Mouse (Mus musculus) forebrain, postnatal 0 days (tissue): ENCODE data around the gene Eps8. TPM values are rescaled to one million over a fixed set of nuclear protein-coding genes. Genes with fewer than 3 reads are reported as not detected.

ENCODE experiments used
- ATAC-seq: fragments of 200-750 bp; cut with Nextera tagmentation; 2 replicates; pipeline ENCODE4 v1.8.0; 2017; ENCODE audit warnings: mild to moderate bottlenecking, moderate library complexity
- DNase-seq: peaks from one replicate; pipeline ENCODE4 v3.0.0-alpha.2; 2015
- H3K27ac ChIP-seq: fragments of 300-500 bp; sonication (generic); 2 replicates; pipeline ENCODE4 v1.5.1; 2014; ENCODE audit warnings: low read depth, mild to moderate bottlenecking, antibody characterized with exemption, low read length, moderate library complexity, mixed read lengths
- H3K27me3 ChIP-seq: fragments of 300-500 bp; sonication (generic); 2 replicates; pipeline ENCODE4 v1.6.1; 2014; ENCODE audit warnings: mild to moderate bottlenecking, low read length, mixed read lengths; ENCODE audit not compliant: insufficient read depth
- H3K36me3 ChIP-seq: fragments of 300-500 bp; sonication (generic); 2 replicates; pipeline ENCODE4 v1.6.1; 2014; ENCODE audit warnings: mild to moderate bottlenecking, moderate library complexity; ENCODE audit not compliant: insufficient read depth
- H3K4me1 ChIP-seq: fragments of 300-500 bp; sonication (generic); 2 replicates; pipeline ENCODE4 v1.6.1; 2014; ENCODE audit warnings: antibody characterized with exemption; ENCODE audit not compliant: insufficient read depth
- H3K4me2 ChIP-seq: fragments of 300-500 bp; sonication (generic); 2 replicates; pipeline ENCODE4 v1.6.1; 2014; ENCODE audit warnings: low read depth, mild to moderate bottlenecking, moderate library complexity
- H3K4me3 ChIP-seq: fragments of 300-500 bp; sonication (generic); 2 replicates; pipeline ENCODE4 v1.5.1; 2014; ENCODE audit warnings: low read depth, low read length, mixed read lengths
- H3K9ac ChIP-seq: fragments of 300-500 bp; sonication (generic); 2 replicates; pipeline ENCODE4 v1.6.1; 2014; ENCODE audit warnings: mild to moderate bottlenecking
- H3K9me3 ChIP-seq: fragments of 300-500 bp; sonication (generic); 2 replicates; pipeline ENCODE4 v1.6.1; 2016; ENCODE audit warnings: low read length
- CTCF ChIP-seq: sonication (generic); IDR thresholded peaks from 2 replicates; pipeline ENCODE4 v1.5.1; 2016; ENCODE audit warnings: antibody characterized with exemption, control low read depth, low read depth
- WGBS: fragments of 180-500 bp; shearing (Covaris S2); extraction: QIAGEN DNeasy Blood & Tissue Kit; methylation state at CpG from one replicate; pipeline ENCODE4 v1.1.7; 2014; 5-methylcytosine and 5-hydroxymethylcytosine counted together
- polyA plus RNA-seq: library from polyadenylated mRNA; unstranded; fragments of >200 nt; fragmentation: Nextera tagmentation; extraction: Ambion mirVana; gene quantifications from 2 replicates; pipeline ENCODE4 v1.2.1, GENCODE M21; 2015
- total RNA-seq: library from RNA; depleted of rRNA; stranded (reverse); fragments of >200 nt; gene quantifications from 2 replicates; pipeline ENCODE4 v1.2.3, GENCODE M21; 2014

The Eps8 gene
- total and polyA plus RNA-seq, 2 experiments from 2014 or later: 23.7 to 26.0 TPM

DNA sequence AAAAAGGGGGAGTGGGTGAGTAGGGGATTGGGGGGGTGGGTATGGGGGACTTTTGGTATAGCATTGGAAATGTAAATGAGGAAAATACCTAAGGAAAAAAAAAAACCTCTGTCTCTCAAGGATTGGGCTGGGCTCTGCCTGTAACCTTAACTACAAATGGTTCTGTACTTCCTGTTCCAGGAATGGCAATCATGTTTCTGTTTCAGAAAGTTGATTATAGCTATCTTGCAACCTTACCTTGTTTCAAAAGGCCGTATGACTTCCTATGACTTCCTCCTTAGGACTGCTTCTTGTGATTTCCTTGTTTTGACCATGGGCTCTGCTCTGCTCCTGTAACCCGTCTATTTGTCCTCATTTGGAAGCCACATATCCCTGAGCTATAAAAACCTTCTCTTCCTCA, 39.6 kb upstream of the Eps8 start:
- Histone ChIP-seq H3K27me3 (no peaks in the 10 kb centered on the region), H3K4me3 (no peak overlapping the region), H3K9ac (no peak overlapping the region), H3K36me3 (no peaks in the 10 kb centered on the region), H3K4me2 (no peak overlapping the region), H3K27ac (no peak overlapping the region), H3K9me3 (no peaks in the 10 kb centered on the region), H3K4me1 (peaks cover 6% of the 10 kb centered on the region; the same call in 1 of the 2 replicates)
- no peak for TF ChIP-seq CTCF
- DNase-seq: no peak
- no peak for ATAC-seq
- 87% methylated on average over 2 of the region's 2 CpGs for WGBS

DNA sequence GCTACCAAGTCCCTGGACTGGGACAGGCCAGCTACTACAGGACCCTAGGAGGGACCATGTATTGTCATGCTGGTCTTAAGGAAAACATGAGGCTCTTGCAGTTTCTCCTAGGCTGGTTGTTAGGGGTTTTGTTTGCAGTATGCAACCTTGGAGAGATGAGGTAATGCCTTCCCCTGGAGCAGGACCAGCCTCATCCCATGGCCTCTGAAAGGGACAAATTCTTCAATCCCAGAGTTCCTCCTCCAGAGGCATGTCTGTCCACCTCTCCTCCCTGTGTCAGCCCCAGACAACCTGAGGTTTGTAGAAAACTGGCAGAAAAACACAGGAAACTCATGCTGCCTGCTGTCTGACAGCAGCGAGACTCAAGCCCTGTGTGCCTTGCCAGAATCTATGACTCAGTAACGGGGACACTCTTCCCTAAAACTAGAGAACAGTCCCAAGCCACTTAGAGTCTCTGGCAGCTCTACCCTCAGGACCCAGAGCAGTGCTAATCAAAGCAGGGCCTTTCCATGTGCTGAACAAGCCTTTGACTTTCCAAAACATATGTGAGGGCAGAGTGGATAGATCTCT, 36.0 kb upstream of the Eps8 start:
- Histone ChIP-seq H3K36me3 (no peaks in the 10 kb centered on the region), H3K4me1 (no peaks in the 10 kb centered on the region), H3K9me3 (no peaks in the 10 kb centered on the region), H3K4me2 (no peak overlapping the region), H3K27ac (no peak overlapping the region), H3K9ac (no peak overlapping the region), H3K27me3 (no peaks in the 10 kb centered on the region), H3K4me3 (no peak overlapping the region)
- no peak for DNase-seq
- no peak for TF ChIP-seq CTCF
- WGBS: 52% methylated on average over 2 of the region's 2 CpGs
- ATAC-seq: peak; percentile 42; the same call in 1 of the 2 replicates

GRCm38 (mm10) chr6:137688506-137689105, 33.9 kb upstream of the Eps8 start:
- no peak overlapping the region for H3K9ac ChIP-seq
- no peaks in the 10 kb centered on the region for H3K36me3 ChIP-seq
- WGBS: 74% methylated on average over 11 of the region's 11 CpGs
- no peaks in the 10 kb centered on the region for H3K27me3 ChIP-seq
- no peak overlapping the region for H3K4me2 ChIP-seq
- H3K9me3 ChIP-seq: no peaks in the 10 kb centered on the region
- ATAC-seq (no peak), DNase-seq (no peak)
- no peaks in the 10 kb centered on the region for H3K4me1 ChIP-seq
- H3K4me3 ChIP-seq: no peak overlapping the region
- TF ChIP-seq CTCF: no peak
- no peak overlapping the region for H3K27ac ChIP-seq

GRCm38 (mm10) chr6:137688079-137688478, 33.4 kb upstream of the Eps8 start:
- H3K27ac ChIP-seq: no peak overlapping the region
- no peaks in the 10 kb centered on the region for H3K27me3 ChIP-seq
- H3K9me3 ChIP-seq: no peaks in the 10 kb centered on the region
- no peak overlapping the region for H3K9ac ChIP-seq
- H3K4me1 ChIP-seq: no peaks in the 10 kb centered on the region
- H3K4me2 ChIP-seq: no peak overlapping the region
- no peaks in the 10 kb centered on the region for H3K36me3 ChIP-seq
- no peak for DNase-seq
- 85% methylated on average over 3 of the region's 3 CpGs for WGBS
- H3K4me3 ChIP-seq: no peak overlapping the region
- ATAC-seq: no peak
- TF ChIP-seq CTCF: no peak

DNA sequence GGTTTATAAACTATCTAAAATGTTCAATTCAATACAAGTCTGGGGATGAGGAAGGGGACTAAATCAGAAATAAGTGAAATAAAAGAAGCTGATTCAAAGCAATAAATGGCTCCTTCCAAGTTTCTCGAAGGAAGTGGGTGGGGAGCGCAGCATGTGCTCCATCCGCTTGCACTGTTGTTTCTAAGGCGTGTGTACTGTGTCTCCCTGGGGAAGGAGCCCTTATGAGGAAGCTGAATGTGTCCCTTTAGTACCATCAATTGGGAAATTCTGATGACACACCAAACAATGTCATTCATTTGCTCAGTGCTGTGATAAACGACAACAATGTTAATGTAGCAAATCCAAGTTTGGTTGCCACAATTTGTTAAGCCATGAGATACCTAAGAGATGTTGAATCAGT, 33.0 kb upstream of the Eps8 start:
- TF ChIP-seq CTCF: no peak
- 95% methylated on average over 5 of the region's 5 CpGs for WGBS

GRCm38 (mm10) chr6:137682629-137683028, 28.0 kb upstream of the Eps8 start:
- DNase-seq (no peak), ATAC-seq (no peak)
- Histone ChIP-seq H3K4me3 (no peak overlapping the region), H3K27me3 (no peaks in the 10 kb centered on the region), H3K27ac (no peak overlapping the region), H3K4me1 (no peaks in the 10 kb centered on the region), H3K9me3 (no peaks in the 10 kb centered on the region), H3K9ac (no peak overlapping the region), H3K36me3 (no peaks in the 10 kb centered on the region), H3K4me2 (no peak overlapping the region)
- TF ChIP-seq CTCF: no peak
- 85% methylated on average over 2 of the region's 2 CpGs for WGBS

More for the DNA sequence above, 33.0 kb upstream of the Eps8 start:
- ATAC-seq: no peak
- no peak overlapping the region for H3K4me3 ChIP-seq
- H3K27ac ChIP-seq: no peak overlapping the region
- H3K4me1 ChIP-seq: no peaks in the 10 kb centered on the region
- no peaks in the 10 kb centered on the region for H3K36me3 ChIP-seq
- no peaks in the 10 kb centered on the region for H3K9me3 ChIP-seq
- H3K4me2 ChIP-seq: no peak overlapping the region
- H3K9ac ChIP-seq: no peak overlapping the region
- no peak for DNase-seq
- no peaks in the 10 kb centered on the region for H3K27me3 ChIP-seq

DNA sequence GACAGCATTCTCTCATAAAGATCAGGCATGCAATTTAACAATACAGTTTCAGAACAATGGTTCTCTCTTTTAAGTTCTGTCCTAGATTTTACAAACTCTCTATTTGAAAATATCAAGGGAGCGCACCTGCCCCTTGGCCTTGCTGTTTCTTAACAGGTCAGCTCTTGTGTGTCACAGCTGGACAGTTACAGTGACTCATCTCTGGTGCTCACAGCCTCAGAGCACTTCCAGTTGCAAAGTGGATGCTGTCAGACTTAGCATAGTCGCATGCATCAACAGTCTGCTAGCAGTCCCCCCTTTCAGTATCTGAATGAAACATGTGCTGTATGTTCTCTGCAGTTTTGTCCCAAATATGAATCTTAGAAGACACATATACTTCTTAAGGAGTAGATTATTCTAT, 26.3 kb upstream of the Eps8 start:
- Histone ChIP-seq H3K9me3 (no peaks in the 10 kb centered on the region), H3K4me2 (no peak overlapping the region), H3K4me1 (no peaks in the 10 kb centered on the region), H3K27ac (no peak overlapping the region), H3K36me3 (no peaks in the 10 kb centered on the region), H3K27me3 (no peaks in the 10 kb centered on the region), H3K4me3 (no peak overlapping the region), H3K9ac (no peak overlapping the region)
- no peak for ATAC-seq
- no peak for DNase-seq
- TF ChIP-seq CTCF: no peak
- WGBS: 89% methylated on average over 2 of the region's 2 CpGs
